Mouse (Mus musculus) gastrocnemius, adult 2 months (tissue): ENCODE results near the gene Mecr. TPM values are rescaled to one million over a fixed set of nuclear protein-coding genes. Genes with fewer than 3 reads are reported as not detected.

Experiments
- DNase-seq: peaks from one replicate; pipeline ENCODE4 v3.0.0; 2022
- H3K27ac ChIP-seq: fragments of 200-600 bp; 2 replicates; pipeline ENCODE4 v1.8.1; 2022; ENCODE audit warnings: mild to moderate bottlenecking
- H3K4me3 ChIP-seq: fragments of 200-600 bp; 2 replicates; pipeline ENCODE4 v1.8.1; 2022; ENCODE audit warnings: mild to moderate bottlenecking, moderate library complexity
- CTCF ChIP-seq: fragments of 200-600 bp; IDR thresholded peaks from 2 replicates; pipeline ENCODE4 v1.8.1; 2022; ENCODE audit warnings: antibody characterized with exemption, mild to moderate bottlenecking, moderate library complexity
- intact Hi-C: fragments of 180-260 bp; cut with DNase I; formaldehyde crosslinking; loops from one replicate; pipeline ENCODE4 v1.15.1; 2025
- total RNA-seq, 2 experiments: library from RNA; stranded (reverse); gene quantifications; 2 replicates each; pipeline ENCODE4 v1.2.3; 2021

The Mecr gene
- total RNA-seq, 2 experiments from 2014 or later: 16.3 to 25.4 TPM

- no peak overlapping the region for H3K27ac ChIP-seq
- peak; percentile 38; the same call in 1 of the 2 replicates for TF ChIP-seq CTCF
- no peak for DNase-seq
- intact Hi-C loops: no loop called here
- H3K4me3 ChIP-seq: no peak overlapping the region
These were observed 64.6 kb downstream of the Mecr start for GRCm38 (mm10) chr4:131907912-131908311.

- Histone ChIP-seq H3K4me3 (peak overlapping the region; percentile 22), H3K27ac (peak overlapping the region; percentile 58)
- no peak for DNase-seq
- intact Hi-C loops: no loop called here
- TF ChIP-seq CTCF: no peak
These were observed 67.1 kb downstream of the Mecr start for GRCm38 (mm10) chr4:131910237-131910994.

- no peak for TF ChIP-seq CTCF
- no peak for DNase-seq
- Histone ChIP-seq H3K27ac (no peak overlapping the region), H3K4me3 (no peak overlapping the region)
- intact Hi-C loops: no loop called here
These were observed 68.3 kb downstream of the Mecr start for GRCm38 (mm10) chr4:131911521-131911920.

GRCm38 (mm10) chr4:131913526-131913925 lies 70.3 kb downstream of the Mecr start:
- Histone ChIP-seq H3K4me3 (no peak overlapping the region), H3K27ac (peak overlapping the region; percentile 49)
- no peak for DNase-seq
- intact Hi-C loops: no loop called here
- TF ChIP-seq CTCF: no peak

- H3K4me3 ChIP-seq: no peak overlapping the region
- peak; percentile 16 for DNase-seq
- intact Hi-C loops: no loop called here
- H3K27ac ChIP-seq: no peak overlapping the region
- TF ChIP-seq CTCF: no peak
These were observed 70.9 kb downstream of the Mecr start for GRCm38 (mm10) chr4:131914046-131914643.

GRCm38 (mm10) chr4:131914891-131915469 lies 71.7 kb downstream of the Mecr start:
- no peak for TF ChIP-seq CTCF
- intact Hi-C loops: loop anchor here (5.0 kb wide), 1 partner anchor 162 kb away; the partner anchor contains the start of gene Epb41
- DNase-seq: peak; percentile 59
- Histone ChIP-seq H3K27ac (peak overlapping the region; percentile 56), H3K4me3 (peak overlapping the region; percentile 59)

GRCm38 (mm10) chr4:131915821-131916328 lies 72.6 kb downstream of the Mecr start:
- Histone ChIP-seq H3K27ac (0 out of 2 replicates have a peak overlapping the region, but pooled peaks have one; percentile 20), H3K4me3 (peak overlapping the region; percentile 50)
- intact Hi-C loops: loop anchor here (5.0 kb wide), 1 partner anchor 161 kb away; the partner anchor contains the start of gene Epb41
- peak; percentile 19 for DNase-seq
- TF ChIP-seq CTCF: no peak

GRCm38 (mm10) chr4:131916425-131916824 lies 73.2 kb downstream of the Mecr start:
- TF ChIP-seq CTCF: peak; percentile 99
- DNase-seq: peak; percentile 89
- H3K4me3 ChIP-seq: peak overlapping the region; percentile 50
- intact Hi-C loops: loop anchor here (5.0 kb wide), 1 partner anchor 161 kb away; the partner anchor contains the start of gene Epb41
- H3K27ac ChIP-seq: peak overlapping the region; percentile 20; the same call in 1 of the 2 replicates

- DNase-seq: no peak
- TF ChIP-seq CTCF: no peak
- Histone ChIP-seq H3K27ac (peak overlapping the region; percentile 4; the same call in 1 of the 2 replicates), H3K4me3 (no peak overlapping the region)
- intact Hi-C loops: loop anchor here (5.0 kb wide), 1 partner anchor 160 kb away; the partner anchor contains the start of gene Epb41
These were observed 73.8 kb downstream of the Mecr start for GRCm38 (mm10) chr4:131917010-131917555.

Other genes with a start within 250 kb of the Mecr start
- 1 to 10 TPM; 1.7 to 2.6 TPM for gene Ptpru, start 5.2 kb upstream of the Mecr start, total RNA-seq
- 10 to 100 TPM; 32.0 to 33.8 TPM for gene Srsf4, start 30.1 kb downstream of the Mecr start, total RNA-seq
- gene Tmem200b, start 78.3 kb downstream of the Mecr start, total RNA-seq: 1 to 10 TPM; 1.2 to 4.0 TPM
- gene Gm10300, start 231.2 kb downstream of the Mecr start, total RNA-seq: under 1 TPM in 1 of 2 experiments, not detected in 1; 0.08 TPM
- gene Epb41, start 231.9 kb downstream of the Mecr start, total RNA-seq: 100 to 1,000 TPM; 102 to 113 TPM